Mouse (Mus musculus): ENCODE data around the gene Tomm40.

The Tomm40 gene

DNA sequence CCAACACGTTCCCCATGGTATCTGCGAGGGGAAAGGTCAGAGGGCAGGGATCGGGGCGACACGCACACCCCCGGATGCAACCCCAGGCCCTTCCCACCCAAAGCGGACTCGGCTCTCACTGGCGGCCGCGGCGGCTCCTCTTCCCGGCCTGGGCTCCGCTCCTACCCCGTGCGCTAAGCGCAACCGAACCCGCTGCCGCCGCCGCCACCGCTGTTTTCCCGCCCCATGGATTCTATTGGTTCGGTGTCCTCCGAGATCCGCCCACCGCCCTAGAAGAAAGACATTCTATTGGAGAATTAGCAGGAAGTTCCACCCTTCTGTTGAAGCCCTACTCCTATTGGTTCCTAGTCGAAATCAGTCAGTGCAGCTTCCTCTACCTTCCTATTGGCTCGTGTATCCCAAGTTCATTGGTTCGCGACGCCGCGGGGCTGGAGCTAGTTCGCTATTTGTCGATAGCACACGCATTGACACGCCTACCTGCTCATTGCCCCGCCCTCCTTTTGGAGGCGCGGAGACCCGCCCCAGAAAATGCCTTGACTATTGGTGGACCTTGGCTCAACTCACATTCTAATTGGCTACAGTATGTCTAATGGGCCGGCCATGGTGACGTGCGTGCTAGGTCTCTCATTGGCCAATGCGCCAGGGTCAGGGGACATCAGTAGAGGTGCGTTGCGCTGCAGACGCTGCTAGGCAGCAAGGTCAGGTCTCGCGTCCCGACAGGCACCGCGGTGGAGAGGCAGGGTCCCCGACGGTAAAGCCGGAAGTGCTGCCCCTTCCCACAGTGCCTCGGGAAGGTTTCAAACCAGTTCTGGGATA lies at the start of gene Tomm40:
Gene Tomm40, minus strand, starts transcription at position 200 of the 816 bp plus-strand sequence.
- peak; percentile 99 to 100 for DNase-seq (ENCODE audit: inconsistent age in 2 of 2, low spot score in 1 of 2)

DNA sequence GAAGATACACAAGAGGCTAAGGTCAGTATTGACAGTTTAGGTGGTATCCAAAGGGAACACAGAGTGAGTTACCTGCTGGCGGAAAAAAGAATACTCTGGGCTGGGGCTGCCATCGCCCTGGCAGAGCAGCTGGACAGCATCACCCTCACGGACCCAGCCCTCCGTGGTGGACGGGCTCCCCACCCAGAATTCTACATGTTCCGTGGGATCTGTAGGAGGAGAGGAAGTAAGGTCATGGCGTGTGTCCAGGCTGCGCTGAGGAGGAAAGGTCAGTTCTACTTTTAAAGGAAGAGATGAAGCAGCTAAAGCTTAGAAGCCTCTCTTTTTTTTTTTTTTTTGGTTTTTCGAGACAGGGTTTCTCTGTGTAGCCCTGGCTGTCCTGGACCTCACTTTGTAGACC lies 49.3 kb upstream of the Tomm40 start:
- no peak for DNase-seq (ENCODE audit: inconsistent age in 2 of 2, low spot score in 1 of 2)

DNA sequence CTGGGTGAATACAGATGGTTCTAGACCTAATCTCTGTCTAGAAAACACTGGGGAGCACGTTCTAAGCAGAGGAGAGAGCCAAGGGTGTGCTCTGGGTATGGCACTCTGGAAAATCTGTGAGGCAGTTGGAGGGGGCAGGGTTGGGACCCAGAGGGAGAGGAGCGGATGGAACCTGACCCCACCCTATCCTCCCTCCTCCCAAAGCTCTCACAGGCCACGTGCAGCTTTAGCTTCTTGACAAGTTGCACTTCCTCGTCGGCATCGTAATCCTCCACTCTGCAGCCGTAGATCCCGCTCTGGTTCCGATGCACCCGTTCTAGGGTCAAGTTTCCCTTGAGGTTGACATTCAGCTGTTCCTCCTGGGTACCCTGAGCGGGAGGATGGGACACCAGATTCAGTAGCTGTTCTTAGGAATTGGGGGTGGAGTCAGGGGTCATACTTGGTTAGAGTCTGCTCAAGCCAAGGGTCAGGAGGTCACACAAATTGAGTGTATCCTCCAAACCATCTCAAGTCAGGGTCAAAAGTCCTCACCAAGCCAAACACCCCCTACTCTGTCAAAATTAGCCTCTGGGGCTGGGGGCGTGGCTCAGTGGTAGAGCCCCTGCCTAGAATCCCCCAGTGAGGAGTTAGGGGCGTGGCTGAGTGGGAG lies 48.7 kb upstream of the Tomm40 start:
- peak in 1 of 2 experiments; percentile 38 for DNase-seq (ENCODE audit: inconsistent age in 2 of 2, low spot score in 1 of 2)

DNA sequence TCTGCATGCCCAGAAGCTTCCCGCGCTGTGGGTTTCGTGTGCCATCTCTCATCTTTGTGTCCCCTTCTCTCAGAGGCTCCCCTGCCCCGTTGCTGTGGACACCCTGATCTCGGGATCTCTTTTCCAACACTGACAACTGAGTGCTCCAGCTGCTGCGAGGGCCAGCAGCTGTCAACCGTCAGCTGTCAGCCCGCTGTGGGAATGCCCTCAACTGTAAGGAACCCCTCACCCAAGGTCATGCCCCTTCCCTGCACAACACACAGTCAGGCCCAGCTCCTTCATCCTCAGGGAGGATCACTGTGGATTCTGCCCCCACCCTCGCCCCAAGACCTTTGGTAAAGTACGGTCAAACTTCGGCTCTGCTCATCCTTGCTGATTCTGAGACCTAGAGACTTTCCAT lies 47.0 kb upstream of the Tomm40 start:
- no peak for DNase-seq (ENCODE audit: inconsistent age in 2 of 2, low spot score in 1 of 2)

DNA sequence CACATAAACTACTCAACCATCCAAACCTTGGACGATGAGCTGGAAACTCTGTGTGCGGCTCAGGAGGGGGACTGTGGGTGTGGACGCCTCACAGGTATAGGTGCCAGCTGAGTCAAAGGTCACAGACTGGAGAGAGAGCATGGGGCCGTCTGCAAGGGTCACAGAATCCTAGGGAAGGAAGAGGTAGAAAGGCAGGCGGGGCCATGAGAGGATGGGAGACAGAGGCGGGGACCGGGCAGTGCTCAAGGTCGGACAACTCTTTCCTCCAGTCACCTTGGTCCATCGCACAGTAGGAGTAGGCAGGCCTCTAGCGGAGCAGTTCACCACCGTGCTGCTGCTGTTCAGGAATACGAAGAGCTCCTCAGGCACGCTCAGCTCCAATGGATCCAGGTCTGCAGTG lies 44.8 kb upstream of the Tomm40 start:
- DNase-seq (ENCODE audit: inconsistent age in 2 of 2, low spot score in 1 of 2), result no peak

DNA sequence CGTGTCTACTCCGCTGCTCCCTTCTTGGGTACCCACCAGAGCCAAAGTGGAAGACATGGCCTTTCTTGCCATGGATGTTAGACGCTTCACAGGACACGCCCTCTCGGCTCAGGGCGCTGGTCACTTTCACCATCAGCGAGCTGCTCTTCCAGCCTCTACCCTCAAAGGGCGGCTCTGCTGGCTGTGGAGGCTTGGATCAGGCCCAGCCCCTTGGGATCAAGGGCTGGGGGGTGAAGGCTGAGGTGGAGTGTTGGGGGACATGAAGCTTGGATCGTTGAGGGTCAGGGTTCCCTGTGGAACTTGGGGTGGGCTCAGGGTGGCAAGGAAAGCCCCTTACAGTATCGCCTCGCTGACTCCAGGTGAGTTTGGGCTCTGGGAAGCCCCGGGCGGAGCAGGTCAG lies 43.4 kb upstream of the Tomm40 start:
- DNase-seq (ENCODE audit: inconsistent age in 2 of 2, low spot score in 1 of 2), result no peak

DNA sequence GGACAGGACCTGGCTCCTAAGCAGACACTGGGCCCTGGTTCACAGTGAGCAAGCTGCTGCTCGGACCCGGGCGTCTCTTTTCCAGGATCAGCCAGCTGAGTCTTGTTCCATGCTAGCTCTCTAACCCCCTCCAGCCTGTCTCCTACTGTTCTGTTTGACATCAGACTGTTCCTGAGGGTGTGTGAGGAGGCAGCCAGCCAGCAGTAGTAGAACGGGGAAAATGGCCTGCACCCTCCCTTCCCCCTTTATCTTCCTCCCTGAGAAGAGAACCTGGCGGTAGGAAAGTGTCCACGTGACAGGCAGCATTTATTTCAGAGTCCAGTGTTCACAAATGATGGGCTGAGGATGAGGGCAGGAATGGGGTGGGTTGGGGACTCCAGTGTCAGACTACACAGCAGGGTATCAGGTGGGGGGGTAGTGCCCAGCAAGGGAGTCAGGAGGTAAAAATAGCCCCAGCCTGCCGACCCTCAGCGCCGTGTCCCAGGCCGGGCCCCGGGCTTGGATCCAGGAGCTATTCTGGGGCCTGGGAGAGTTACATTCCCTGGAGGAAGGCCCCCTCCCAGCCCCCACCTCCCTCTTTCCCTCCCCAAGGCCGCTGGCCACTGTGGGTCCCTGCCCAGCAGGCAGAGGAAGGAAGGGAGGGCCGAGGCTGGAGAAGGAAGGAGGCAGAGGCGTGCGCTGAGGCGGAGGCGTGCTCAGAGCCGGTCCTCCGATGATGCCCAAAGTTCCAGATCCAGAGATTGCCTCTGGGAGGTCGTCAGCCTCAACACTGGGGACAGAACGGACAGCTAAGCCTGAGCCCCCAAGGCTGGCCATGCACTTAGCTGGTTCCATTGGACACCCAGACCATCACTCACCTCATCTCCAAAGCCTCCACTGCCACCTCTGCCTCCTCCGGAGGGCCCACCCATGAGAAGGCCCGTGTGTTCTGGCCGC lies 40.9 kb upstream of the Tomm40 start:
- DNase-seq (ENCODE audit: inconsistent age in 2 of 2, low spot score in 1 of 2), result peak; percentile 72 to 85

DNA sequence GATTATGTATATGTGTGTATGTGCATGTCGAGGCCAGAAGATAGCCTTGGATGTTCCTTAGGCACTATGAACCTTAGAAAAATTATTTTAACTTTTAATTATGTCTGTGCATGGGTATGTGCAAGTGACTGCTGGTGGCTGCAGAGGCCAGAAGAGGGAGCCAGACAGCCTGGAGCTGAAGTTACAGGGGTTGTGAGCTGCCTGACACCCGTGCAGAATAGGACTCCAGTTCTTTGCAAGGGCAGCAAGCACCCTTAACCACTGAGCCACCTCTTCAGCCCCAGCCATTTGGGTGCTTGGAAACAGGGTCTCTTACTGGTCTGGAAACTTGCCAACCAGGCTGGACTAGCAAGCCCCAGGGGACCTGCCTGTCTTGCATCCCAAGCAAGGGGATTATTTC lies 39.8 kb upstream of the Tomm40 start:
- DNase-seq (ENCODE audit: inconsistent age in 2 of 2, low spot score in 1 of 2), result peak in 1 of 2 experiments; percentile 44

DNA sequence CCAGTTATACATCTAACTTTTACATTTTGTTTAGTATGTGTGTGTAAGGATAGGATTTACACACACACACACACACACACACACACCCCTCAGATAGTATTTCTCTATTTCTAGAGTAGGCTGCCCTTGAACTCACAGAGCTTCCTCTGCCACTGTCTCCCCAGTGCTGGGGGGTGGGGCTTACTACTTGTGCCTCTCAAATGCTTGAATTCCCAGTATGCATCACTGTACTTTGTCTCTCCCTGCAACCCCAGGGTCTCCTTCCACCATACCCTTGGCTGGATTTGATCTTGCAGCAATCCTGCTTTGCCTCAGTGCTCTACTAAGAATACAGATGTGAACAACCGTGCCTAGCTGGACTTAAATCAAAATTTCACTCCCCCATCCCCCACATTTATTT lies 38.8 kb upstream of the Tomm40 start:
- DNase-seq (ENCODE audit: inconsistent age in 2 of 2, low spot score in 1 of 2), result peak in 1 of 2 experiments; percentile 41

DNA sequence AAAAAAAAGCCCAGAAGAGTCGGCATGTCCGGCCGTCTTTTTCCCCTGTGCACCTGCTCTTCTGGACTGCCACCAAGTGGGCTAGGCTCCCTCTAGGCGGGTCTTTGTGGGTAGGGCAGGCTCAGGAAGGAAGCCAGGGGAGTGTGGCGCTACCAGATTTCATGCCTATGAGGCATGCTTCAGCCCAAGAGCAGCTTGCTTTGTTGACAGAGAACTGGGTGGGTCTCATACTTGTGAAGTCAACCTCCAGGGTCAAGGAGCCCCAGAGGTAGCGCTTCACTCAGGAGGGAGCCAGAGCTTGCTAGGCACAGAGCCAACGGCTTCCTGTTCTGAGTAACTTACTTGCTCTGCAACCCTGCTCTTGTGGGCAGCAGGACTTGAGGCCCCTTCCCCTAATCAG lies 38.3 kb upstream of the Tomm40 start:
- DNase-seq (ENCODE audit: inconsistent age in 2 of 2, low spot score in 1 of 2), result peak in 1 of 2 experiments; percentile 72

DNA sequence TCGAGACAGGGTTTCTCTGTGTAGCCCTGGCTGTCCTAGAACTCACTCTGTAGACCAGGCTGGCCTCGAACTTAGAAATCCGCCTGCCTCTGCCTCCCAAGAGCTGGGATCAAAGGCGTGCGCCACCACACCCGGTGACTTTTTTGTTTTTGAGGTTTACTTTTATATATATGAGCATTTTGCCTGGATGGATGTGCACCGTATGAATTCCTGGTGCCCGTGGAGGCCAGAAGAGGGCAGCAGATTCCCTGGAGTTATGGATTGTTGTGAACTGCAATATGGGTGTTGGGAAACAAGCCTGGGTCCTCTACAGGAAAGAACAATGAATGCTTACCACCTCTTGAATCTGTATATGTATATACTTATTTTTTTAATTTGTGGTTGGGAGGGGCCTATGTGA lies 37.4 kb upstream of the Tomm40 start:
- peak in 1 of 2 experiments; percentile 75 for DNase-seq (ENCODE audit: inconsistent age in 2 of 2, low spot score in 1 of 2)

DNA sequence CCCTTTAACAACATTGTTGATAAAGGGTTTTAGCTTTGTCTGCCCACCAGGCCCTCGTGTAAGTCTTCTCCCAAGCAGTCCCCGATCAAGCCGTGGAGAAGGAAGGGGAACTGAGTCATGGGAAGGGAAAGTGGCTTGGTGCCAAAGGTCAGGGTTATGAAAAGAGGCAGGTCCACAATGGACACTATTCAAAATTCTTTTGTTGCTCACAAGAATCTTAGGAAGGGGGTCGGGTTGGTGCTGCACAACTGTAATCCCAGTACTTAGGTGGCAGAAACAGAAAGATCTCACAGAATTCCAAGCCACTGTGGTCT lies 35.8 kb upstream of the Tomm40 start:
- peak; percentile 60 to 80 for DNase-seq (ENCODE audit: inconsistent age in 2 of 2, low spot score in 1 of 2)

DNA sequence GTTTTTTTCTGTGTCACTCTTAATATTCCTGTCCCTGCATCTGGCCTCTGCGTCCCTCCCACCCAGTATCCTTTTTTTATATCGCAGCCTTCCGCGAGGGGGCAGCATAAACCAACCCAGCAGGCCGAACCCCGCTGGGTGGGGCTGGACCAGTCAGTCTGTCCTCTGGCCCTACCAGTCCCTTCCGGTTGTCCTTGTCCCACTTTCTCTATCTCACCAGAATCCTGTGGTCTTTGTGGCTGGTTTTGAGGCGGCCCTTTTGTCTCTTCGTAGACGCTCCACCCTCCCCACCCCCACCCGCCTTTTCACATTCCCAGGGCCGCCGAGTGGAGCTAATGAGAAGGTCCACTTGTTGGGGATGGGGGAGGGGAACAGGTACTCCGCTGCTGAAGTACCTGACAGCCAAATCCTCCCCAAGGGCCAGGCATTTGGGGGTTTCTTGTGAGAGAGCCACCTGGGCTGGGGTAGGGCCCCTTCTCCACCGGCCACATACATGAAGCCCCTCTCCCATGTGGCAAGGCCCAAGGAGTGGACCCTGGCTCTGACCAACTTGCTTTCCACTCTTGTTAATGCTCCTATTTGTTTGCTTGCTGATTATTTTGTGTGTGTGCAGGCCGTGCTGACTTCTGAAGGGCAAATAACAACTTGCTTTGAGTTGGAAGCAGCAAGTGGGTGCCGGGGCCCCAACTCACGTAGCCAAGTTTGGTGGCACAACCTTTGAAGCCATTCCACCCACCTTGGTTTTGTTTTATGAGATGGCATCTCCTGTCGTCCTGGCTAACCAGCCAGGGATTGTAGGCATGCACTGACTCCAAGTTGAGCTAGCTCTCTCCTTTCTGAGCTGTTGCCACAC lies 35.2 kb upstream of the Tomm40 start, which contains the start of gene Nectin2:
Gene Nectin2, minus strand, starts transcription at position 267 of the 853 bp plus-strand sequence.
- DNase-seq (ENCODE audit: inconsistent age in 2 of 2, low spot score in 1 of 2), result peak; percentile 95 to 97

DNA sequence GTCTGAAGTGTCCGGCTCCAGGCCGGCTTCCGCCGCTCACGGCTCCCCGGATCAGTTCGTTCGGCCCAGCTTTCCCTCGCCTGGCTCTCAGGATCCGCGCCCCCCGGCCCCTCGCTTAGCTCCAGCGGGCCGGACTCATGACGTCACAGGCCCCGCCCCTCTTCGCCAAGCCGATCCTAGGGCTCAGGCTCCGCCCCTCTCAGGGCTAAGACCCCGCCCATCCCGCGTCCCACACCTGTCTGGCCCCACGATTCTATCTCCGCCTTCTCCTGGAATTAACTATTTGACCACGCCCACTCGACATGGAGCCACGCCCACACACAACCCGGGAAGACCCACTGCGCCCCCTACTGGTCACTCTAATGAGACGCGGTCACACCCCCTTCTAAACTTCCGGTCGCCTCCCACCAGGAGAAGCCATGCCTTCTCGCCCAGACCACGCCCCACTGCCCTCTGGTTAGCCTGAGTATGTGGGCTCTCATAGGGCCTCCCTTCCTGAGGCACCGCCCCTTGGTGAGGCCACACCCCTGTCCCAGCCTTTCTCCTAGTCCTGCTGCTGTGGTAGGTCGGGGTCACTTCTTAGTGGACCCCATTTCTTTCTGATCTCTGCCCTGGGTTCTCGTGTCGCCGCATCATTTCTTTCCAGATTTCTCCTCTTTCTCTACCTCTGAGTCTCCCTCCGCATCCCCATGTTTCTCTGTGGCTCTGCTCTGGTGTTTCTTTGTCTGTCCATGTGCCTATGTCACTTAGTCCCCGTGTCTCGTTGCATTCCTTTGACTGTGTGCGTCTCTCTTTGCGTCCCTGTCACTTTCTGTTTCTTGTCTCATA lies 34.4 kb upstream of the Tomm40 start:
- peak; percentile 99 to 100 for DNase-seq (ENCODE audit: inconsistent age in 2 of 2, low spot score in 1 of 2)

DNA sequence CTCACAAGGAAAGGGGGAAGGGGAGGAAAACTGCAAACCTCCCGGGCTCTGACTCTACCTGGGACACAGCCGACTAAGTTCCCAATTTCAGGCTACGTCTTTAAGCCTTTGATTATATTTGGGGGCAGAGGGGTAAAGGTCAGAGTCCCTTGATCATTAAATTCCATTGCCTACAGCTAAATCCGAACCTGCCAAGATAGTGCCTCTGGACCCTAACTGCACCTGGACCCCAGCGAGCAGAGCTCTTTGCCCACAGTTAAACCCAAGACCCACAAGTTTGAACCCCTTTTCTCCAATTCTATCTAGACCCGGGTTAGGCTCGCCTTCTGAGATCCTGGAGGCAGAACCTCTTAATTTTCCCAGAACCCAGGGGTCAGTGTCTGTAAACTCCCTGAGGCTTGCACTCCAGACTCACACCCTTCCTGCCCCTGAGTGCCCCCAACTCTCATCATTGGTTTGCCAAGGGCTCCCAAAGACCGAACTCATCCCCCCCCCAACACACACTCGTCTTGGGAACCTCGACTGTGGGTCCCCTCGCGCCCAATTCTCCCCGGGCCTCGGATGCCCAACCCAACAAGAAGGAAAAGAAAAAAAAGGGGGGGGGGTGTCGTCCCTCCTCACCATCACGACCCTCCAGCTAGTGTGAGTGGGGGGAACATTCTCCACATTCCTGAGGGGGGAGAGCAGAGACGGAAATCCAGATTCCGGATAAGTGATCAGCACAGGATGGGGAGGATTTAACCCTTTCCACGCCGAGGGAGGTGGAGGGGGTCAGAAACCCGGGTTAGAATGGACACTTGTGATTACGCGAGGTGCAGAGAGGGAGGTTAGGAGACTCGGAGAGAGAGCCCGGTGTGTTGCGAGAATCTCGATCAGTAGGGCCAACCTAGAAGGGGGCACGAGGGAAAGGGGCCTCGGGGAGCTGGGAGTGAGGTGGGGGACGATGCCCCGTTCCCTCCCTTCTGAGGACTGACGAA lies 33.3 kb upstream of the Tomm40 start:
- DNase-seq (ENCODE audit: inconsistent age in 2 of 2, low spot score in 1 of 2), result peak in 1 of 2 experiments; percentile 81

DNA sequence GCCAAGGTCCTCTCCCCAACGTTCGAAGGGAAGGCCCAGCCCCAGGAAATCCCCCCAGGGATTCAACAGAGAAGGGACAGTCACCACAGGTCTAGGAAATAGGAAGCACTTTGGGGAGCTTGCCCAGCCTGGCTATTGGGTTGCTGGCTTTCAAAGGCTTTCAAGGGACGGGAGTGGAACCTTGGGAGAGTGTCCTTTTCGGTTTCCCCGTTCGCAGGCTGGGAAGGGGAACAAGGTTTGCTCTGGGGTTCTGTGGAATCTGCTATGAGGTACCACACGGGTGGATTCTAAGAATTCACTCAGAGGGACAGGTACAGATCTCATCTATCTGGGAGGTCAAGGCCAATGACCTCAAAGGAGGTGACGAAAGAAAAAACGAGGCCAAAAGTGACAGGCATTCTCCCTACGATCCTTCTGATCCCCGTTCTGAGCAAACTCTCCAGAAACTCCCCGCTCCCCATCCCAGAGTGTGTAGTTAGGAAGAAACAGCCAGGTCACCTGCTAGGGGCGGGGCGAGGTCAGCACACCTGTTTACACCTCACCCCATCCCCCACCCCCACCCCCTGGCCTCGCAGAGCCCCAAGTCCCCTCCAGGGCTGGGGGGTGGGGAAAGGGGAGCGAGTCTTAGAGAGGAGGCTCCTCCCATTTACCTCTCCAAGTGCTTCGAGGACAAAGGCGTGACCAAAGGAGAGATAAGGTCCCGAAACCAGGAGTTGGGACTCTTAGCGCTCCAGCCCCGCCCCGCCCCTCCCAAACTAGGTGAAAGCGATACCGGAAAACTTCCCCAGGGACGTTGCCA lies 32.4 kb upstream of the Tomm40 start:
- DNase-seq (ENCODE audit: inconsistent age in 2 of 2, low spot score in 1 of 2), result peak; percentile 60 to 88

DNA sequence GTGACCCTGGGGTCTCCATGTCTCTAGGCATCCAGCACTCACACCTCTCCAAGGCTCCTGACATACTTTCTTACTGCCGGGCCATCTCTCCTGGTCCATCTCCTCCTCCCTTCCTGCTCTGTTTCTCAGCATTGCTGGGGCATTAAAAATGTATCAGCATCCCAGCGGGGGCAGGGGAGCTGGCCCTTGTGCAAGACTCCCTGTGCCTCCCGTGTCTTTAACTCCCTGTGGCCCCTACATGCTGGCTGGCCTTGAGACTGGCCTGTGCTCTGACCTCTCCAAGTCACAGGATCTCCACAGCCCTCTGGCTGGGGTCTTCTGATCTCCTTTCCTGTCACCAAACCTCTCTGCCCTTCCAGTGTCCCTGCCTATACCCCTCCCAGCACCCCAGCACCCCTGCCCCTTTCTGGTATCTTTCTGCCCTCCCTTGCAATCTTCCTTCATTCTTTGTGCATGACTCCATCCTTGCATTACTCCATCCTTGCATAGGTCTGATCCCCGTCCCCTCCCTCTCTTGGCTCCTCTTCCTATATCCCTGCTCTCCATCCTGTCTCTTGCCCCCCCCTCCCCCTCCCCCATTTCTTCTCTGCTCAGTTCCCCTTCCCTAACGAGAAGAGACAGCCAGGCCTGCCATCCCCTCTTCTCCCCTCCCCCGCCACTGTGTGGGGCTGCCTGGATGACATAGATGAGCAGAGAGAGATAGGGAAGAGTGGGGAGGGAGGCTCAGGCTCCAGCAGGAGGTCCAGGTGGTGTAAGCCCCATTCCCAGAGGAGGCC lies 31.4 kb upstream of the Tomm40 start:
- peak; percentile 64 to 80 for DNase-seq (ENCODE audit: inconsistent age in 2 of 2, low spot score in 1 of 2)
